Mouse (Mus musculus) adrenal gland, postnatal 25 days (tissue): ENCODE data around the gene Cdyl. TPM values are rescaled to one million over a fixed set of nuclear protein-coding genes. Genes with fewer than 3 reads are reported as not detected.
"Not testable (repeated sequence)": the region's sequence is repeated elsewhere in the genome, so short reads cannot be mapped to it uniquely, and the experiment has no call there.

Experiments
- DNase-seq: peaks from one replicate; pipeline ENCODE4 v3.0.0; 2021; ENCODE audit warnings: mixed read lengths
- total RNA-seq: library from RNA; stranded (reverse); gene quantifications from 2 replicates; pipeline ENCODE4 v1.2.3, GENCODE M21; 2021

Cdyl gene
- total RNA-seq, 1 experiment from 2014 or later, result 33.6 TPM

DNA sequence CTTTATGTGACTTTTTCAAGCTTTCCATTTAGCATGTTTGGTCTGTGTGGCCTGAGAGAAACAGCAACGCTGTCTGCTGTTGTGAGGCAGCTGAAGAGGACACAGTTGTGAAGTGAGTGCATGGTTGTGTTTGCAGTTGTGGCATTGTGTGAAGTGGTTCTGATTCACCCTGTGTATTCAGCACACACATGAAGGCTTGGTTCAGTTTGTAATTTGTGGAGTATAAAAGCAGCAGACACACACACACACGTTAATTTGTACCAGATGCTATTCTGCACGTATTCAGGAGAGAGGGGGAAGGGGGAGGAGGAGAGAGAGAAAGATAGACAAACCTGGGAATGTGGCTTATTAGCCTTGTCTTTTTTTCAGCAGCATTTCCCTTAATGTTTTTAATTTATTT lies 146.1 kb downstream of the Cdyl start:
- DNase-seq, result no peak

DNA sequence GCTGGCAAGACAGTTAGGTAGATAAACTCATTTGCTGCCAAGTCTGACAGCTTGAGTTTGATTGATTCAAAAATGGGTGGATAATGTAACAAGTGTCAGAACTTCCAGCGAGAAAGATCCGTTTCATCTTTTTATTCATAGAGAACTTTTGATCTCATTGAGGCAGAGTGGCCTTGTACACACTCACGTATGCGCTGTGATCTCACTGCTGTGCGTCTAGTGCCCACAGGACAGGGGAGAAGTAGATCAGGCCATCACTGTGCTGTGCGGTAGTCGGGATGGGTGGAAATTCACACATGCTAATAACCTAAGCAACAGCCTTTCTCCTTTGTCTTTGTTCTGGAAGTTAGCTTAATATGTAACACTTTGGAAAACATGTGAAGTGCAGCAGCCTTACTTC lies 146.5 kb downstream of the Cdyl start:
- DNase-seq, result no peak

DNA sequence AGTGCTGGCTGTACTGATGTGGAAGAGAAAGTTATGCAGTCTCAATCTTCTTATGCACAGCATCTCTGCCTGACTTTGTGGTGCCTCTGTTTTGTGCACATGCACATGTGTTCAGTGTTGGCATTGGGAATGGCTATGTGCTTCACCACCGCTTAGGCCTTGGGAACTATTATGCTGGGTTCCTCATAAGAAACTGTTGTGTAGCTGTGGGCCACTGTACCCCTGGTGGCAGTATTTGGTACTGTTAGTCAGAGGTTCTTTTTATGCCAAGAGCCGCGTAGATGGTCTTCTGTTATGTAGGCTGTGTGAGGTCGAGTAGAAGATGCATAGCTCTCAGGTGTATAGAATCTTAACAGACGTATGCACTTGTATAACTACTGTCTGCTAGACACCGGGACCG lies 147.4 kb downstream of the Cdyl start:
- DNase-seq, result no peak

- no peak for DNase-seq
Observed at GRCm38 (mm10) chr13:35807525-35807924, 147.9 kb downstream of the Cdyl start.

- no peak for DNase-seq
Observed at GRCm38 (mm10) chr13:35807940-35808339, 148.3 kb downstream of the Cdyl start.

- no peak for DNase-seq
Observed at GRCm38 (mm10) chr13:35809252-35810159, 149.9 kb downstream of the Cdyl start.

GRCm38 (mm10) chr13:35810160-35810537 lies 150.5 kb downstream of the Cdyl start:
- no peak for DNase-seq

GRCm38 (mm10) chr13:35811361-35812190 lies 151.9 kb downstream of the Cdyl start:
- no peak for DNase-seq

DNA sequence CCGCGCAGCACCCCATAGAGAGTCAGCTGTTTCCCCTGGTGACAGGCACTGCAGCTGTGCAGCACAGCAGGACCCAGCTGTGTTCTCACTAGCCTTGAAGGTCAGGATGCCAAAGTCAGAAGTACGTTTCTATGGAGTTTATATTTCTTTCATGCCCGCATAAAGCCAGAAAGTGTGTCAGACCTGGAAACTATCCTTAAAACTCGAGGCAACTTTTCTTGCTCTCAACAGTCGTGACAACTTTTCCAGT lies 152.5 kb downstream of the Cdyl start:
- no peak for DNase-seq

DNA sequence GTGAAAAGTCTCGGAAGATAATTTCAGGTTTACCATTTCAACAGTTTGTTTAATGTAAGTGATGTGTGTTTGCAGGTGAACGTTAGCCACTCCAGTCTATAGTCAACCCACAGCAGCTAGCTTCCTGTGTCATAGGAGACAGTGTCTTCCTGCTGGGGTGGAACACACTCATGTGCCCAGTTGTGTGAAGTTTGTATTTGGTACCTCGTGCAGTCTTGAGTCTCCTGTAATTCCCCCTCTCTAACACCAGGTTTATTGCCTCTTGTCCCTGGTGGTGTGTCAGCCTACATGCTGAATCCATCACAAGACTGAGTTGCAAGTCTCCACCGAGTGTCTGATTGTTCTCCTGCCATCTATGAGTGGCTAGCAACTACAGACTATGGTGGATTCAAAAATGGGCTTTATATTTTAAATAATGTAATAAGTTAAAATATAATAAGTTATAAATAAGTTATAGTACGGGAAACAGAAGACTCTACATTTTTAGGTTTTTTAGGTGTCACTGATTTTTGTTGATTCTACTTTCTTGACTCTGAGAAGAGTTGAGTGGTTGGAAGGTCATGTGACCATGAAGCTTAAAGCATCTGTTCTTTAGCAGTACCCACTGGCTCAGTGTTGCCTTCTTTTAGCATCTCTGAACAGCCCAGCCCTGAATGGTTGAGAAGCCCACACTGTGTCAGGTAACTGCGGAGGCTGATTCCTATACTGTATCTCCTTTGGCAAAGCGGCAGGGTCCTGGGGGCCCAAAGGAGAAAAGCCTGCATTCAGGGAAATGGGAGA lies 153.9 kb downstream of the Cdyl start:
- no peak for DNase-seq

DNA sequence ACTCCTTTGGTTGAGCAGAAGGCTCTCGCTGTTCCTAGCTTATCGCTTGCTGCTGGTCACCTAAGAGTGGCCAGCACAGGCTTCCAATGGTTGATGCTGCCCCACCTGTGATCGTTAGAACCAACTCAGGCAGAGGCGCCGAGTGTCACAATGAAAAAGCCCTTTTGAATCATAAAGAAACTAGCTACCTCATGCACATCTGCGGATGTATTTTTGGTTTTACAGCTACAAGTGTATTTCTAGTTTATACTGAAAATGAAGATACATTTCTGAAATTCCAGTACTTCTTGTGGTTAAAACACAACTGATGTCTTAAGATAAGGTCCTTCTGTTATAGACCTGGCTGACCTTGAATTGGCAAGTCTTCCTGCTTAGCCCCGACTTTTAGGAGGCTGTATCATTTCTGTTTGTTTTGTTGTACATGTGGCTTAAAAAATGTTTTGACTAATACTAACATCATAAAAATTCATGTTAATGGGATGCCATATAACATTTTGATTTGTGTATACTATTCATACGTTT lies 155.6 kb downstream of the Cdyl start:
- no peak for DNase-seq

- DNase-seq, result peak; percentile 50
Observed at GRCm38 (mm10) chr13:35815782-35816368, 156.2 kb downstream of the Cdyl start.

DNA sequence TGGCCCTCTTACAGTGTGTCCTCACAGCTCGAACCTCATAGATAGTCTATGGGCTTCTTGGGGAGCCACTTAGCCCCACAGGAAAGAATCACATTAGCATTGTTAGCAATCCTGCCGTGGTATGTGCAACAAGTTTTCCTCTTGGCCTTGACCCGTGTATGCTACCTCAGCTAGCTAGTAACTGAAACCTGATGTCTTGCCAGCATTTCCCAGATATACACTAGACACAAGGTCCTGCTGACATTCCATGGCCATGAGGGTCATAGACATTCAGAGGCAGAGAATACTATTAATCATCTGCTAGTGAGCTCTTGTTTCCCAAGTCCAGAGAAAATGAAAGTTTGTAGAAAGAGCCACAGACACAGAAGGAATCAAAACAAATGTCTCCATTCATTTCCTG lies 158.0 kb downstream of the Cdyl start:
- no peak for DNase-seq

DNA sequence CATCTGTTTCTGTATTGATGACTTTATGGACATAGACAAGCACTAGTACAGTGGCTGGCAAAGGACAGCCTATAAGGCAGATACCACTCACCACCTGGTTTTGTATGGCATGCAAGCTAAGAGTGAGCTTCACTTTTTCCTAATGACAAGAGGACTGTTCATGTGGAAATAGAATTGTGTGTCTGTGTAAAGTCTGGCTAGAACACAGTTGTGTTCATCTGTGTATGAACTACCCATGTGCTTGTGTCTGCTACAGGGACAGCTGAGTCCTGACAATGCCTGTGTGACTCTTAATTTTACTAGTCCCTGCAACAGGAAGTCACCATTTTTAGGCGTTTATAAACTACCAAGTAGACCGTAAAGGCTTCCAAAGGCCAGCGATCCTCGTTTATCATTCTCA lies 158.4 kb downstream of the Cdyl start:
- DNase-seq, result no peak

- no peak for DNase-seq
Observed at GRCm38 (mm10) chr13:35821821-35822454, 162.3 kb downstream of the Cdyl start.

DNA sequence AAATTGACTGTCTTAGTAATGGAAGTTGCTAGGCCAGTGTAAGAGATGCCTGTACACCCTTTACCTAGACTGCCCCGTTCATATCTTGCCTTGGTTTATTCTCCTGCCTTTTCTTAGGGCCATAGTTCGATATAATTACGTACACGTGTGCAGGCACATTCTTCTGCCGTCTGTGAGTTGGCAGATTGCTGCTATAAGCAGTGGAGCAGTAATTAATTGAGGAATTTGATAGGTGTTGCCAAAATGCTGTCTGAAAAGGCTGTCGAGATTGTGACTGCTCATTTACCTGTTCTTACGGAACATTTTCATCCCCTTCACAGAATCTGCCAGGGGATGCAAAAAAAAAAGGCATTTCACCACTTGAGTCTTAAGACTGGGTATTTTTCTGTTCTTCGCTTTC lies 163.2 kb downstream of the Cdyl start:
- no peak for DNase-seq

GRCm38 (mm10) chr13:35825639-35826038 lies 166.0 kb downstream of the Cdyl start:
- DNase-seq, result no peak

DNA sequence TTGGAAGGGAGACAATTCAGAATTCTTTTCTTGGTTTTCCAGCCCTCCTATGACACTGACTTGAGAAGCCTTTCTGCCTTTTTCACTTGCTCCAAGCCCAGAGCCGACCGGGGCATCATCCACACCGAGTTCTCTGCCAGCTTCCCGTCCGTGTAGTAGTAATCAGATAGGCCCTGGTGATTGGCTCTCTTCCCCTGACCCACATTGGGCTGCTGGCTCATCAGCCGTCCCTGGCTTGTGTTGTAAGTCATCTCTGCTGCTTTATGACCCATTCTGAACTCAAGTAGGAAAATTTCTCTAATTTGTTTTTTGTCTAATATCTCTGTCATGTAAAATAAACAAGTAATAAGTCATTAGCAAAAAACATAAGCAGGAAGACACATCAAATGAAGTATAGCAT lies 173.0 kb downstream of the Cdyl start:
- DNase-seq, result peak; percentile 52

GRCm38 (mm10) chr13:35833941-35834340 lies 174.3 kb downstream of the Cdyl start:
- no peak for DNase-seq

DNA sequence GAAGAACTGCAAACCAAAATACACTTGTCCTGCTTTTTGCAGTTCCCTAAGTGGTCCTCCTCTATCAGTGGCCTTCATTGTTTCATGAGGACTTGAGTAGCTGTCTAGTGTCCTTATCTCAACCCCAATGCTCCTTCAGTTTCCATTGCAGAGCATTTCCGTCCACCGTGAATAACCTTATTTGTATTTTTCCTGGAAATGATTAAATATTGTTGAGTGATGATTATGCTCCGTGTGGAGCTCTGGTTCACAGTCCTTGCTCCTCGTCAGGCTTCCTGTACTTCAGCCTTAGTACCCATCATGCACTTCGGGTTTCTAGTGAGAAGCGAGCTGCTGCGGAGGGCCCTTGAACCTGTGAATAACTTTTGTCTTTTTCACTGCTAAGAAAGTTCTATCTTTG lies 176.0 kb downstream of the Cdyl start:
- DNase-seq, result no peak

DNA sequence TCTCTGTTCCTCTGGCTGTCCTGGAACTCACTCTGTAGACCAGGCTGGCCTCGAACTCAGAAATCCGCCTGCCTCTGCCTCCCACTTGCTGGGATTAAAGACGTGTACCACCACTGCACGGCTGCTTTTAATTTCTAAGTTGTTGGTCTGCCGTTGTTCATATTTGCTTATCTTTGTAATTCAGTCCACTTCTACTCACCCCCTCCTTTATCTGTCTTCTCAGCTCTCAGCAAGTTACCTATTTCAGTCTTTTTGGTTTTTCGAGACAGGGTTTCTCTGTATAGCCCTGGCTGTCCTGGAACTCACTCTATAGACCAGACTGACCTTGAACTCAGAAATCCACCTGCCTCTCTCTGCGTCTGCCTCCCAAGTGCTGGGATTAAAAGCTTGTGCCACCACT lies 176.9 kb downstream of the Cdyl start:
- not testable (repeated sequence) for DNase-seq

DNA sequence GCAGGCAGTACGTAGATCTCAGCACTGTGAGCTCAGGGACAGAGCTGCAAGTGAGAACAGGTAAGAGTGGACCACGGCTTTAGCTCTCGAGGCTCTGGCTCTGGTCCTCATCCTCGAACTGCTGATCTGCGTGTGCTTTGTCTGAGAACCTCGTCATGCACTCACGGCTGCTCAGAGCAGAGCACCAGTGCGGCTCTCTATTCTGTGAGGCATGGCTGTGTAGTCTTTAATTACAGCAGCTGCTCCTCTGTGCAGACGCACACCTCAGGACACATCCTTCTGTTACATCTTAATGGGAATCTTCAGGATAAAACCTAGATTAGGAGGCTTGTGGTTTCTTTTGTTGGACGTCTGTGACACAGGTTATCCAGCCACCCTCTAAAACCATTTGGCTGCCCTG lies 180.5 kb downstream of the Cdyl start:
- no peak for DNase-seq
